Mouse (Mus musculus): ENCODE measurements around the gene Gpr180.
"Not testable (repeated sequence)": the region's sequence is repeated elsewhere in the genome, so short reads cannot be mapped to it uniquely, and the experiment has no call there.

The Gpr180 gene

GRCm38 (mm10) chr14:118136744-118137452 is at the start of gene Gpr180:
Gene Gpr180 (plus strand): TSS chr14:118137158.
- DNase-seq (ENCODE audit: low spot score in 2 of 2) = peak; percentile 83 to 88

GRCm38 (mm10) chr14:118088437-118089207 is 48.3 kb upstream of the Gpr180 start:
- no peak for DNase-seq (ENCODE audit: low spot score in 2 of 2)

DNA sequence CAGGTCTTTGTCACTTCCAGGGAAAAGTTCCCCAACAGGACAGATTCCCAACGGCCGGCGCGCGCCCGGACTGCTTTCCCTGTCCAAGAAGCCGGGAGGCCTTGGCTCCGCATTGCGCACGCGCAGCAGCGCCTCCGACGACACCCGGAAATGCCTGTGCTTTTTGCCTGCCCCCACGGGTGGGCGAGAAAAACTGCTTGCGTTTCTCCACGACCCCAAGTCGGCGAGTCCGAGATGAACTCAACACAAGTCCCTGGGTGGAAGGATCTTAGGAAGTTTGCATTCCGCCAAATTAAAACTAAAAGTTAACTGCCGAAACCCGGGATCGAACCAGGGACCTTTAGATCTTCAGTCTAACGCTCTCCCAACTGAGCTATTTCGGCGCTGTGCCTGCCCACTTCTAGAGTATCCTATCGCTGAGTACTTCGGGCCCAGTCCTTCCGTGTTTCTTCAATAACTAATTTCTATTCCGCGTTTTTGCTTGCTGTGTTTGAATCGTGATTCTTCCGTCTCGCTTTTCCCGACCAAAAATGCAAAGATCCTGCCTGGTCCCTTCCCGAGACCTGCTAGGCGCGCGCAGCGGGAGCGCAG is 47.6 kb upstream of the Gpr180 start:
- DNase-seq (ENCODE audit: low spot score in 2 of 2) = peak; percentile 88 to 89

GRCm38 (mm10) chr14:118089806-118090392 is 47.1 kb upstream of the Gpr180 start:
- DNase-seq (ENCODE audit: low spot score in 2 of 2) = no peak

- DNase-seq (ENCODE audit: low spot score in 2 of 2) = no peak
Measured at GRCm38 (mm10) chr14:118098265-118098664, 38.7 kb upstream of the Gpr180 start.

GRCm38 (mm10) chr14:118101227-118101990 is 35.5 kb upstream of the Gpr180 start:
- no peak for DNase-seq (ENCODE audit: low spot score in 2 of 2)

DNA sequence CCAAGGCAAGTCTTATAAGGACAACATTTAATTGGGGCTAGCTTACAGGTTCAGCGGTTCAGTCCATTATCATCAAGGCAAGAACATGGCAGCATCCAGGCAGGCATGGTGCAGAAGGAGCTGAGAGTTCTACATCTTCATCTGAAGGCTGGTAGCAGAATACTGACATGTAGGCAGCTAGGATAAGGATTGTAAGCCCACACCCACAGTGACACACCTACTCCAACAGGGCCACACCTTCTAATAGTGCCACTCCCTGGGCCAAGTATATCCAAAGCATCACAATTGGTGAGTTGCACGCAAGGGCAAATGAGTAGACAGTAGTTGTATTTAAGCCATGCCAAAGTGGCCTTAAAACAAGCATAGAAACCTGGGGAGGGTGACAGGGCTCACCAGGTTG is 29.5 kb upstream of the Gpr180 start:
- DNase-seq (ENCODE audit: low spot score in 2 of 2) = not testable (repeated sequence)

- DNase-seq (ENCODE audit: low spot score in 2 of 2) = no peak
Measured at GRCm38 (mm10) chr14:118113116-118113515, 23.8 kb upstream of the Gpr180 start.

DNA sequence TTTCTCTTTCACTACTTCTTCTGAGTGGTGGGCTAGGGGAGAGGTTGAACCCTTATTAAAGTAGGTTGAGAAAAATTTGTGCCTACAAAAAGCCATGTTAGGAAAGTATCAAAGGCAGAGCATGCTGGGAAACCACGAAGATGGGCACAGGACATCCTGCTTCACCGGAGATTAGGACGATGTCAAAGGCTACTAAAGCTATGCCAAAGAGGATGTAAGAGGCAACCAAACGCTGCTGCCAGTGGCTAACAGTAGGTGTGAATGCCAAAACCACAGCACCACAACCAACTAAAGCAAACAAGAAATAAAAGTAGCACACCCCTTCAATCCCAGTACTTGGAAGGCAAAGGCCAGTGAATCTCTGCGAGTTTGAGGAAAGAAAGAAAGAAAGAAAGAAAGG is 12.8 kb upstream of the Gpr180 start:
- peak; percentile 37 to 66 for DNase-seq (ENCODE audit: low spot score in 2 of 2)

DNA sequence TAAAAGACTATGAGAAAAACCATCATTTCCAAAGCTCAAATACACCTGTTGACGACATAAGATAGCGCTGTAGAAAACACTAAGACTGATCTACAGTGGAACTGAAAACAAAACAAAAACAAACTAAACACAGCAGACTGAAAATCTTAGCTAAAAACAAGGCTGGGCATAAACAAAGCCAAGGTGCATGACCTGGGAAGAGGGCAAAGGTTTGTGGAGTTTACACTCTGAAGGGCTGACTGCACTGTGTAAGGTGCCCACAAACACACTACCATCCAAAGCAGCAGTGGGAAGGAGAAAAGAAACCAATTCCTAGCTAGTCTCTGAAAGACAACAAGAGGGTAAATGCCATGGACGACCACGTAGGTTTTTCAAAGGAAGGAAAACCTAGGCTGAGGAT is 12.2 kb upstream of the Gpr180 start:
- DNase-seq (ENCODE audit: low spot score in 2 of 2) = no peak

DNA sequence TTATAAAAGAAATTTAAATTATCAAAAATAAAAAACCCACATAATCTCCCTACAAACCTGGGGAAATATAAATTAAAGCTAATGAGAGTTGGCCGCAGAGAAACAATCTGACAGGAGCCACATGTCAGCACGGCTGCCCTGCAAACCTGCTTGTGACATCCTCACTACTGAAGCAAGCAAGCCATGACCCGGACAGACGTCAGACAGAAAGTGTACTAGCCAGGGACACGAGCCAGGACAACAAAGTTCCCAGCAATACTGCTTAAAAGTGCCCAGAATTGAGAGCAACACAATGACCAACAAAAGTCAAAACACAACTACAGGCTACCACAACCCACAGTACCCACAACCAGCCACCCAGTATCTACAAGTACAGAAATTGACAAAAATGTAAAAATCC is 10.7 kb upstream of the Gpr180 start:
- DNase-seq (ENCODE audit: low spot score in 2 of 2) = no peak

GRCm38 (mm10) chr14:118131472-118131871 is 5.5 kb upstream of the Gpr180 start:
- DNase-seq (ENCODE audit: low spot score in 2 of 2) = no peak

DNA sequence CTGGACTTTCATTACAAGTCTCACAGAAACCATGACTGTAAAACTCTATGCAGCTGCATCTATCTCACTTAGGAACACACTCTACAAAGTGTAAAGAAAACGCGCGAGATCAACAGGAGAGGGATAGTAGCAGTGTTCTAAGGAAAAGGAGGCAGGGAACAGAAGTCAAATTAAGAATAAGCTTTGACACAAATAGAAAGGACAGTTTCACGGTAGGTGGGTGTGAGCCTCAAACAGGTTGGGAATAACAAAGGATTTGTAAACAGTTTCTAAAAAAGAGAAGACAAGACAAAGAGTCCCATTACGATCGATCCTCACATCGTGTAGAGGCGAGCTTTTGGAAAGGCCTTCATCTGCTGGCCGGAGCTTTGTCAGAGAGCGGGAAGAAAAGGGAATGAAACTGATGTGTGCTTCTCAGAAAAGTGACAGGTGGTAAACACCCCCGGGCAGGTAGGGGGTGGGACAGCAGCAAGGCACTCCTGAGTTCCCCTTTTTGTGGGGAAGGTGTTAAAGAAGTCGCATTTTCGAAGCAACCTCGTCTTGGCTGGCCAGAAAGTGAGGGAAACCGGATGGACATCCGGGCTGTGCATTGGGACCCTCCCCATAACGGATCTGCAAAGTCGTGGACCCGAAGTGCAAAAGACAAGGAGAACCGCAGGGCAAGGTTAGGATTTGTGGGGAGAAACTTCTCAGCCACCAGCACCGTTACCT is 4.9 kb upstream of the Gpr180 start:
- no peak for DNase-seq (ENCODE audit: low spot score in 2 of 2)

- peak; percentile 95 to 97 for DNase-seq (ENCODE audit: low spot score in 2 of 2)
Measured at GRCm38 (mm10) chr14:118132642-118132977, 4.3 kb upstream of the Gpr180 start, which contains the start of gene Tgds. Gene Tgds (minus strand): TSS chr14:118132755.

- no peak for DNase-seq (ENCODE audit: low spot score in 2 of 2)
Measured at GRCm38 (mm10) chr14:118137487-118137886, 529 bp downstream of the Gpr180 start.

GRCm38 (mm10) chr14:118142283-118142682 is 5.3 kb downstream of the Gpr180 start:
- no peak for DNase-seq (ENCODE audit: low spot score in 2 of 2)

DNA sequence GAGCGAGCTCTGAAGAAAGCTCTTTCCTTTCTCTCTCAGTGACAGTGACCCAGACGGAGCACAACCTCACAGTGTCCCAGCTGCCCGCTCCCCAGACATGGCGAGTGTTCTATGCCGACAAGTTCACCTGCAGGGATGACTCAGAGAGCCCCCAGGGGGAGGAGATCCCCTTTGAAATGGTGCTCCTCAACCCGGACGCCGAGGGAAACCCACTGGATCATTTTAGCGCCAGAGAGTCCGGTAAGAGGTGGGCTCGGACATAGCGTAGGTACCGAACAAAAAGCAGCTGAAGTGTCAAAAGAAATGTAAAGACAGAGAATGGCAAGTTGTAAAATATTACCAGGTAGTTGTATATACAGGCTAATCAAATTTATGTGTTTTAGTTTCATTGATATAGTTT is 11.1 kb downstream of the Gpr180 start:
- DNase-seq (ENCODE audit: low spot score in 2 of 2) = no peak

DNA sequence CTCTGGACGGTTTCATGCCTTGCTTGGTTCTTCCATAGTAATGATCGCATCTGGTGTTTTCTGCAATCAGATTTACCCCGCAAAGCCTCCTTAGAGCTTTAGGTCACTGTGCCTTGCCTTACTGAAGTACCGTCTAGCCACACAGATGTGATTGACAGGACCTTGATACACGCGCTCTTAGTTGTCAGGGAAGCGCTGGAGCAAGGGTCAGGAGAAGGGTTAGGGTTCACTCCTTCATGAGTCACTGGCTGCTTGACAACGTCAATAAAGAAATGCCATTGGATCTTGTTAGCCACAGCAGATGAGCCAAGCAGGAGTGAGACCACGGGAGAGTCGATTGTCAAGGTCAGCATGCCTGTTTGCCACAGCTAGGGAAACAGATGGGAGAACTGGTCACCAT is 11.6 kb downstream of the Gpr180 start:
- DNase-seq (ENCODE audit: low spot score in 2 of 2) = no peak

DNA sequence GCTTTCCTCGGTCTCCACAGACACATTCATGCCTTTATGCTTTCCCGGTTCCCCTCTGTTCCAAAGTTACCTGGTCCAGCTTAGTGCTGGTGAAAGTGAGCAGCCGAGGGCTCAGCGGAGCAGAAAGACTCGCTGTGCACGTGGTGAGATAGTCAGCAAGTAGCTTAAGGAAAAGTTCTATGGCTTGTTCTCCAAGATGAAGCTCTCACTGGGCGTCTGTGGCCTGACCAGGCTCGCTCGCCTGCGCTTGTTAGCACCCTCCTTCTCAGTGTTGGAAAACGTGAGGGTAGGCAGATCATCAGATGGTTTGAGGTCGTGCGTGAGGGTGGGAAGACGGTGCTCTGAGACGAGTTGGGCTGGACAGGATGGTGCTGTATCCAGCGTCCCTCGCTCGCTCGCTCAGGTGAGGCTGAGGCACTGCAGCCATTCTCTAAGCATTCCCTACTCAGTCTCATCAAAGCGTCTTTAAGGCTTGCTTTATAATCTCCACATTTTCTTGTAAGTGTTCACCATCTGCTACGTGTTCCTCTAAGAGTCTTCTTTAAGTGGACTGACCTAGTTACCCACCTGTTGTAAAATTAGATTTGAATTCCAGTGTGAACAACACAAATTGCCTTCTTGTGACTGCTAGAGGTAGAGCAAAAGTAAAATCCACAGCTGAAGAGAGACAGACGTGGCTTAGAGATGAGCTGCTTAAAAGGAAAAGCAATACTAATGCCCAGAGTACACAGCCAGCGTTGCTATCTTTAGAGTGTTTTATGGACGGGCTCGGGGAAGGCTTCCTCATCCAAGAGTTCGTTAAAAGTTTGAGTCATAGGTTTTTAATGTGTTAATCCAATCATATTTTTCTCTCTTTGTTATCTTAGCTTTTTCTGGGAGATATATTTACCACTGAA is 13.9 kb downstream of the Gpr180 start:
- DNase-seq (ENCODE audit: low spot score in 2 of 2) = no peak

- DNase-seq (ENCODE audit: low spot score in 2 of 2) = no peak
Measured at GRCm38 (mm10) chr14:118151651-118152293, 14.8 kb downstream of the Gpr180 start.

All from natural killer cell, adult 2 months (primary cell).